Comparison of ENCODE assay signal across 7 mouse cellular contexts in the genomic region with DNA sequence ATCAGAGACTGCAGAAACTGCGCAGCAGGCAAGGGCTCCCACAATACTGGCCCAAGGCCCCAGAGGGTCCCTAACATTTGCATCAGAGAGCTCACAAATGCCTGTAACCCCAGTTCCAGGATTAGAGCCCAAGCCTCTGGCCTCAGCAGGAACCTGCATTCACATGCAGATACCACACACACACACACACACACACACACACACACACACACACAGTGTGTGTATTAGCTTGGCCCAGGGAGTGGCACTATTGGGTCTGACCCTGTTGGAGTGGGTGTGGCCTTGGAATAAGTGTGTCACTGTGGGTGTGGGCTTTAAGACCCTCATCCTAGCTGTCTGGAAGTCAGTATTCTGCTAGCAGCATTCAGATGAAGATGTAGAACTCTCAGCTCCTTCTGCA. TPM values are rescaled to one million over a fixed set of nuclear protein-coding genes. Genes with fewer than 3 reads are reported as not detected.
"Had no signal": no experiment of that assay in that cellular context is flagged by ENCODE, and none has a peak within 500 bp of the region (broad histone marks: within the 10 kb centered on the region; RNA-seq: fewer than 3 reads in every experiment).

No protein-coding gene starts in this region.

RNA-seq across cellular contexts. Expression of a gene that starts 41.7 kb away (rescaled TPM):
- polyA plus RNA-seq: liver, embryonic 16.5 days; lung, embryonic 14.5 days; lung, embryonic 16.5 days; midbrain, embryonic 10.5 days; midbrain, embryonic 15.5 days; neural tube, embryonic 12.5 days; thymus, postnatal 0 days had no signal
